ENCODE assay signal across 8 mouse cellular contexts in genomic region chr15:94589219-94590075, GRCm38 (mm10). TPM values are rescaled to one million over a fixed set of nuclear protein-coding genes. Genes with fewer than 3 reads are reported as not detected.
DNase-seq lines count a peak whose midpoint lies in the region; ATAC-seq and TF ChIP-seq lines count a peak whose summit lies in the region.

Gene Twf1 (minus strand): TSS chr15:94589889.

- H3K4me2 ChIP-seq in embryonic facial prominence, embryonic 13.5 days, result peak within 1 kb of the TSS; percentile 75
- peak within 1 kb of the TSS; percentile 78 for H3K4me2 ChIP-seq in limb, embryonic 12.5 days
- peak within 1 kb of the TSS; percentile 69 for H3K4me2 ChIP-seq in midbrain, embryonic 15.5 days

- peak within 1 kb of the TSS; percentile 71 for H3K27ac ChIP-seq in embryonic facial prominence, embryonic 13.5 days
- H3K27ac ChIP-seq in kidney, adult 2 months (ENCODE audit: insufficient read depth, low read depth, low read length), result peak within 1 kb of the TSS; percentile 72
- H3K27ac ChIP-seq in limb, embryonic 12.5 days, result peak within 1 kb of the TSS; percentile 56; the same call in 1 of the 2 replicates
- peak within 1 kb of the TSS; percentile 88 for H3K27ac ChIP-seq in midbrain, embryonic 15.5 days
- H3K27ac ChIP-seq in spleen, adult 2 months (ENCODE audit: insufficient read depth, low read length), result peak within 1 kb of the TSS; percentile 79

- peak within 1 kb of the TSS; percentile 95 for H3K9ac ChIP-seq in embryonic facial prominence, embryonic 13.5 days
- peak within 1 kb of the TSS; percentile 90 for H3K9ac ChIP-seq in limb, embryonic 12.5 days (replicated peaks)
- peak within 1 kb of the TSS; percentile 91 for H3K9ac ChIP-seq in midbrain, embryonic 15.5 days

- peaks cover 16% of the 10 kb centered on the region for H3K36me3 ChIP-seq in embryonic facial prominence, embryonic 13.5 days
- 0 out of 2 replicates have a peak, but pooled peaks cover 2% of the 10 kb centered on the region for H3K36me3 ChIP-seq in kidney, adult 2 months (ENCODE audit: control insufficient read depth, insufficient read depth, low read length)
- H3K36me3 ChIP-seq in limb, embryonic 12.5 days, result peaks cover 22% of the 10 kb centered on the region
- peaks cover 5% of the 10 kb centered on the region; the same call in 1 of the 2 replicates for H3K36me3 ChIP-seq in midbrain, embryonic 15.5 days (replicated peaks)
- peaks cover 13% of the 10 kb centered on the region for H3K36me3 ChIP-seq in spleen, adult 2 months (ENCODE audit: control insufficient read depth, insufficient read depth, low read length)

- peak; percentile 93 for DNase-seq in 3134 (ENCODE audit: extremely low read depth, insufficient read length, low spot score)
- peak; percentile 98 to 100 for DNase-seq in adrenal gland, postnatal 36 days
- DNase-seq in heart, adult 18-20 months, result peak; percentile 98
- DNase-seq in kidney, adult 2 months, result peak; percentile 98
- peak; percentile 93 to 98 for DNase-seq in spleen, adult 2 months (ENCODE audit: low read depth in 1 of 2, low spot score in 2 of 2)

- H3K9me3 ChIP-seq in embryonic facial prominence, embryonic 13.5 days, result no peaks in the 10 kb centered on the region
- no peaks in the 10 kb centered on the region for H3K9me3 ChIP-seq in limb, embryonic 12.5 days
- H3K9me3 ChIP-seq in midbrain, embryonic 15.5 days, result no peaks in the 10 kb centered on the region

- H3K27me3 ChIP-seq in embryonic facial prominence, embryonic 13.5 days, result no peaks in the 10 kb centered on the region
- no peaks in the 10 kb centered on the region for H3K27me3 ChIP-seq in kidney, adult 2 months (replicated peaks; ENCODE audit: control insufficient read depth, insufficient read depth, low read length)
- no peaks in the 10 kb centered on the region for H3K27me3 ChIP-seq in limb, embryonic 12.5 days
- no peaks in the 10 kb centered on the region for H3K27me3 ChIP-seq in midbrain, embryonic 15.5 days (replicated peaks)
- H3K27me3 ChIP-seq in spleen, adult 2 months (ENCODE audit: control insufficient read depth, insufficient read depth, low read length), result no peaks in the 10 kb centered on the region

- peak within 1 kb of the TSS; percentile 99 for H3K4me3 ChIP-seq in embryonic facial prominence, embryonic 13.5 days
- peak within 1 kb of the TSS; percentile 97 for H3K4me3 ChIP-seq in kidney, adult 2 months (ENCODE audit: insufficient read depth, low read depth, low read length)
- peak within 1 kb of the TSS; percentile 94 for H3K4me3 ChIP-seq in limb, embryonic 12.5 days (replicated peaks)
- H3K4me3 ChIP-seq in midbrain, embryonic 15.5 days, result peak within 1 kb of the TSS; percentile 98
- peak within 1 kb of the TSS; percentile 100 for H3K4me3 ChIP-seq in spleen, adult 2 months (ENCODE audit: extremely low read depth, insufficient read depth, insufficient read length)

- peak; percentile 30 for TF ChIP-seq POLR2A in kidney, adult 2 months (IDR thresholded peaks at IDR 0.05; ENCODE audit: low read depth, low read length)
- TF ChIP-seq POLR2A in spleen, adult 2 months (IDR thresholded peaks at IDR 0.05; ENCODE audit: low read depth, low read length), result peak; percentile 64

- no peak for TF ChIP-seq CTCF in kidney, adult 2 months (conservative IDR thresholded peaks at IDR 0.05; ENCODE audit: insufficient read depth, insufficient read length, low read depth, low read length)
- TF ChIP-seq CTCF in spleen, adult 2 months (IDR thresholded peaks at IDR 0.05; ENCODE audit: extremely low read depth, insufficient read depth, insufficient read length, insufficient replicate concordance), result no peak

- peak; percentile 99 for ATAC-seq in embryonic facial prominence, embryonic 13.5 days (ENCODE audit: insufficient number of reproducible peaks, insufficient read depth, low FRiP score, low TSS enrichment, low read depth)
- ATAC-seq in limb, embryonic 12.5 days (ENCODE audit: insufficient number of reproducible peaks, insufficient read depth, low FRiP score, low TSS enrichment, low read depth), result peak; percentile 99
- peak; percentile 99 for ATAC-seq in midbrain, embryonic 15.5 days (replicated peaks)

- under 1% methylated on average over 69 of the region's 70 CpGs for WGBS in embryonic facial prominence, embryonic 13.5 days
- whole genome bisulfite sequencing in kidney, adult 2 months, result under 1% methylated on average over 66 of the region's 70 CpGs
- under 1% methylated on average over 69 of the region's 70 CpGs for WGBS in limb, embryonic 12.5 days
- under 1% methylated on average over 65 of the region's 70 CpGs for WGBS in midbrain, embryonic 15.5 days
- under 1% methylated on average over 69 of the region's 70 CpGs for WGBS in spleen, adult 2 months

- H3K4me1 ChIP-seq in embryonic facial prominence, embryonic 13.5 days, result peaks cover 10% of the 10 kb centered on the region
- H3K4me1 ChIP-seq in kidney, adult 2 months (ENCODE audit: control insufficient read depth, insufficient read depth, low read length), result peaks cover 7% of the 10 kb centered on the region; the same call in 1 of the 2 replicates
- H3K4me1 ChIP-seq in limb, embryonic 12.5 days (replicated peaks), result peaks cover 11% of the 10 kb centered on the region; the same call in 1 of the 2 replicates
- peaks cover 13% of the 10 kb centered on the region for H3K4me1 ChIP-seq in midbrain, embryonic 15.5 days
- H3K4me1 ChIP-seq in spleen, adult 2 months (ENCODE audit: control insufficient read depth, insufficient read depth, insufficient read length), result peaks cover 1% of the 10 kb centered on the region

RNA-seq across cellular contexts. Expression of gene Twf1, which starts in this region (rescaled TPM):
- 10 to 100 TPM; 92.6 to 95.1 TPM for total RNA-seq in adrenal gland, postnatal 36 days (2021)
- 72.8 and 76.9 TPM in 2 replicates for polyA plus RNA-seq in embryonic facial prominence, embryonic 13.5 days (2015; fragmentation: Nextera tagmentation; extraction: Ambion mirVana)
- total RNA-seq in heart, adult 18-20 months (2021), result 10 to 100 TPM; 14.2 to 18.0 TPM
- polyA plus RNA-seq in kidney, adult 2 months (2012; rRNA removed), result 45.0 and 54.2 TPM in 2 replicates
- polyA plus RNA-seq in limb, embryonic 12.5 days (2016; fragmentation: Nextera tagmentation; extraction: Ambion mirVana), result 55.3 and 58.3 TPM in 2 replicates
- polyA plus RNA-seq in midbrain, embryonic 15.5 days (2015; fragmentation: Nextera tagmentation; extraction: Ambion mirVana), result 78.6 and 80.5 TPM in 2 replicates
- 9.3 and 10.1 TPM in 2 replicates for polyA plus RNA-seq in spleen, adult 2 months (2012; rRNA removed)

Comparison
In these comparisons a context has a peak if more than half of its experiments do, and no peak if none do; other contexts are left out.
1. Peak in every context shown above with its lines: DNase-seq, ATAC-seq, H3K4me3 ChIP-seq and H3K27ac ChIP-seq.
2. RNA of gene Twf1 (total RNA-seq): 92.6 to 95.1 TPM in adrenal gland, postnatal 36 days; 14.2 to 18.0 TPM in heart, adult 18-20 months; every median in the first group is over 4 times any median in the second.